Comparison of ENCODE assay signal across 8 mouse cellular contexts in the genomic region with DNA sequence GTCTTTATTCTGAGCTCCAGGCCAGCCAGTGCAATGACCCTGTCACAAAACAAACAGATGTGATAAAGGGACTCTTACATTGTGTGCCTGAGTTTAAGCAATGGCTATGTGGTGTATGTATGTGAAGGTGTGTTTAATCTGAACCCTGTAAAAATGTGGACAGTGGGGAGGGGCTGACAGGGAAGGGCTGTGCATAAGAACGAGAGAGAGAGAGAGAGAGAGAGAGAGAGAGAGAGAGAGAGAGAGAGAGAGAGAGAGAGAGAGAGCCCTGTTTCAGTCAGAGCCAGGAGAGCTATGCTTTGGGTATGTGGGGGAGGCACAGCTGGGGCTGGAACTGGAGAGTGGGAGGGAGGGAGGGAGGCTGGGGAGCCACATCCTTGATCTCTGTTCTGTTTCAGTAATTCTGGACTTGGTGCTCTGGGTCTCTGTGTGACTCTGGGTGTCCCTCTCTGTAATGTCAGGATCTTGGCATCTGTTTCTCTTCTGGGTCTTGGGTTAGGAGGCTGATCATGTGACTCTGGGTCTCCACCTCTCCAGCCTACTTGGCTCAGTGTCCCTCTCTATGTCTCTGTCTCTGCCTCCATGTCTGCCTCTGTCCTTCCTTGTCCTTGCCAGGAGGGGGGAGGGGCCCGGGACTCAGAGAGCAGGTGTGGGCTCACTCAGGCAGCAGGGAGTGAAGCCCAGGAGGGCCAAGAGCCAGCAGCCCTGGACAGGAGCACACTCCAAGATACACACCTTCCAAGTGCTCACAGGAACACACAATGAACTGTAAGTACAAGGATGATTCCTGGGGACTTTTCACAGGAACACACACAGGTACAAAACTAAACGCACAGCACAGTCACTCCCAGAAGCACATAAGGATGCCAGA. TPM values are rescaled to one million over a fixed set of nuclear protein-coding genes. Genes with fewer than 3 reads are reported as not detected.
DNase-seq lines count a peak whose midpoint lies in the region; ATAC-seq and TF ChIP-seq lines count a peak whose summit lies in the region.

No protein-coding gene starts in this region.

- ATAC-seq in hindbrain, postnatal 0 days: peak; percentile 44; the same call in 1 of the 2 replicates
- ATAC-seq in liver, embryonic 13.5 days (ENCODE audit: low read depth): no peak

- peaks cover 31% of the 10 kb centered on the region for H3K4me1 ChIP-seq in hindbrain, postnatal 0 days (ENCODE audit: insufficient read depth, low read length)
- H3K4me1 ChIP-seq in liver, embryonic 13.5 days (replicated peaks): peaks cover 49% of the 10 kb centered on the region

- peak overlapping the region; percentile 86 for H3K27ac ChIP-seq in hindbrain, postnatal 0 days
- peak overlapping the region; percentile 25; the same call in 1 of the 2 replicates for H3K27ac ChIP-seq in liver, embryonic 13.5 days

- TF ChIP-seq CTCF in hindbrain, postnatal 0 days (IDR thresholded peaks at IDR 0.05; ENCODE audit: low read depth): no peak

- peak overlapping the region; percentile 58 for H3K9ac ChIP-seq in hindbrain, postnatal 0 days (replicated peaks; ENCODE audit: low read length)
- no peak overlapping the region for H3K9ac ChIP-seq in liver, embryonic 13.5 days

- peak overlapping the region; percentile 85 for H3K4me2 ChIP-seq in hindbrain, postnatal 0 days (ENCODE audit: low read depth, low read length)
- H3K4me2 ChIP-seq in liver, embryonic 13.5 days: no peak overlapping the region

- 4% methylated on average over 3 of the region's 3 CpGs for WGBS in hindbrain, postnatal 0 days
- WGBS in liver, embryonic 13.5 days (ENCODE audit: insufficient replicate concordance): 18% methylated on average over 3 of the region's 3 CpGs

- intact Hi-C loops in gastrocnemius, postnatal 14 days (cut with DNase I; ENCODE audit: low total_unique reads): no loop called here

- no peaks in the 10 kb centered on the region for H3K27me3 ChIP-seq in hindbrain, postnatal 0 days (ENCODE audit: insufficient read depth, low read length)
- H3K27me3 ChIP-seq in liver, embryonic 13.5 days: peaks cover 35% of the 10 kb centered on the region

- DNase-seq in frontal cortex, postnatal 36 days (ENCODE audit: low spot score in 2 of 2): peak; percentile 40 to 45
- no peak for DNase-seq in frontal cortex, postnatal 10 days (ENCODE audit: low spot score in 2 of 2)
- DNase-seq in cerebellum, adult 11-12 months: peak; percentile 85
- DNase-seq in gastrocnemius, postnatal 14 days: peak; percentile 84
- peak; percentile 65 for DNase-seq in hindbrain, postnatal 0 days (ENCODE audit: low spot score)
- DNase-seq in liver, embryonic 13.5 days: no peak
- peak; percentile 88 for DNase-seq in skeletal muscle tissue, adult 2 months (ENCODE audit: low read depth, low spot score)
- DNase-seq in frontal cortex, adult 2 months (ENCODE audit: extremely low spot score in 1 of 2, low spot score in 1 of 2): no peak

- no peaks in the 10 kb centered on the region for H3K9me3 ChIP-seq in hindbrain, postnatal 0 days (ENCODE audit: low read length)
- no peaks in the 10 kb centered on the region for H3K9me3 ChIP-seq in liver, embryonic 13.5 days (replicated peaks)

- peak overlapping the region; percentile 33; the same call in 1 of the 2 replicates for H3K4me3 ChIP-seq in hindbrain, postnatal 0 days (ENCODE audit: low read length)
- no peak overlapping the region for H3K4me3 ChIP-seq in liver, embryonic 13.5 days (replicated peaks)

- H3K36me3 ChIP-seq in hindbrain, postnatal 0 days (ENCODE audit: insufficient read depth, low read length): no peaks in the 10 kb centered on the region; the same call in 1 of the 2 replicates
- no peaks in the 10 kb centered on the region for H3K36me3 ChIP-seq in liver, embryonic 13.5 days

RNA-seq across cellular contexts. Expression of a gene that starts 46.1 kb away (rescaled TPM):
- 10 to 100 TPM; 53.8 to 63.9 TPM for total RNA-seq in gastrocnemius, postnatal 14 days (2021)
- 14.1 and 14.7 TPM in 2 replicates for total RNA-seq in hindbrain, postnatal 0 days (2014; rRNA removed)
- polyA plus RNA-seq in hindbrain, postnatal 0 days (2015; fragmentation: Nextera tagmentation; extraction: Ambion mirVana): 27.5 and 32.3 TPM in 2 replicates
- 52.3 and 54.0 TPM in 2 replicates for polyA plus RNA-seq in liver, embryonic 13.5 days (2015; fragmentation: Nextera tagmentation; extraction: Ambion mirVana)
- polyA plus RNA-seq in frontal cortex, adult 2 months (2012; rRNA removed): 14.2 and 16.3 TPM in 2 replicates

Comparison
In these comparisons a context has a peak if more than half of its experiments do, and no peak if none do; other contexts are left out.
1. DNase-seq: peak in frontal cortex, postnatal 36 days (2 of 2), cerebellum, adult 11-12 months (single experiment), gastrocnemius, postnatal 14 days (single experiment), hindbrain, postnatal 0 days (single experiment) and skeletal muscle tissue, adult 2 months (single experiment); none in frontal cortex, postnatal 10 days (0 of 2), liver, embryonic 13.5 days (single experiment) and frontal cortex, adult 2 months (0 of 2).